Mouse (Mus musculus) cerebellum, adult 2 months (tissue): ENCODE results near the gene Slc1a2. TPM values are rescaled to one million over a fixed set of nuclear protein-coding genes. Genes with fewer than 3 reads are reported as not detected.
A peak's percentile ranks its signal among the peaks of the same experiment; 100 is the strongest.

Source experiments
- DNase-seq, 2 experiments: peaks; one replicate each; pipeline ENCODE4 v3.0.0; 2021
- H3K27ac ChIP-seq: fragments of 200-500 bp; 2 replicates; pipeline ENCODE4 v1.5.1; 2012; ENCODE audit warnings: low read length, control low read depth, inconsistent platforms; ENCODE audit not compliant: insufficient read depth
- H3K27me3 ChIP-seq: fragments of 200-500 bp; 2 replicates; pipeline ENCODE4 v1.6.1; 2012; ENCODE audit warnings: inconsistent platforms, mild to moderate bottlenecking, low read length, moderate library complexity; ENCODE audit not compliant: control insufficient read depth, insufficient read depth
- H3K4me1 ChIP-seq: fragments of 200-500 bp; 2 replicates; pipeline ENCODE4 v1.6.1; 2011; ENCODE audit warnings: low read length; ENCODE audit not compliant: control insufficient read depth, insufficient read depth
- H3K4me3 ChIP-seq: fragments of 200-500 bp; replicated peaks from 2 replicates; pipeline ENCODE3; 2011; ENCODE audit warnings: mild to moderate bottlenecking, low read depth, low read length, control low read depth; ENCODE audit not compliant: insufficient read depth
- CTCF ChIP-seq: fragments of 200-500 bp; IDR thresholded peaks from 2 replicates; pipeline ENCODE4 v1.5.1; 2011; ENCODE audit warnings: low read depth, mild to moderate bottlenecking, control low read depth, low read length, moderate library complexity, borderline replicate concordance; ENCODE audit not compliant: insufficient read depth
- POLR2A ChIP-seq: fragments of 200-500 bp; IDR thresholded peaks from 2 replicates; pipeline ENCODE4 v1.6.1; 2011; ENCODE audit warnings: low read length, control low read depth, borderline replicate concordance; ENCODE audit not compliant: insufficient read depth
- WGBS: fragments of 180-500 bp; shearing (Covaris S2); methylation state at CpG from one replicate; pipeline ENCODE4 v1.1.7; 2018; 5-methylcytosine and 5-hydroxymethylcytosine counted together
- polyA plus RNA-seq: library from polyadenylated mRNA; depleted of rRNA; stranded (reverse); fragments of >200 nt; gene quantifications from 2 replicates; pipeline ENCODE4 v1.2.3, GENCODE M21; 2012

Gene Slc1a2
- polyA plus RNA-seq, 1 experiment, result 219 TPM

DNA sequence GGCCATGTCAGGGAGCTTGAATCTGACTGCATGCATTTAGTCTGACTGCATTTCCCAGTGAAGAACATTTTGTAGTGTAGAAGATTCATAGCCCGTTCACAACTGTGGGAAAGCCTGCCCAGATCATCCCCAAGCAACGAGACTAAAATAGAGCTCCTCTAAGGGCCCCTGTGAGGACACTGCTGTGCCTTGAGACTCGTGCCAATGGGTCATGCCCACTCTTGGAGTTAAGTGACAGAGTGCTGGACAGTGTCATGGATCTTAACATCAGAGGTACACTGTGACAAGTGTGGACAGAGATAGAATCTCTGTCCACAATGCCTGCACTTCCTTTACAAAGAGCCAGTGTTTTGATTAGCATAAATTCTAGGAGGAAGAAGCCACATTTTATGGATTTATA is 109.8 kb downstream of the Slc1a2 start:
- WGBS, result 22% methylated on average over 3 of the region's 3 CpGs
- H3K27ac ChIP-seq, result no peak overlapping the region

GRCm38 (mm10) chr2:102771304-102771703 is 112.8 kb downstream of the Slc1a2 start:
- TF ChIP-seq CTCF (no peak), POLR2A (no peak)
- DNase-seq, result no peak
- peaks cover 5% of the 10 kb centered on the region; the same call in 1 of the 2 replicates for H3K4me1 ChIP-seq
- 100% methylated on average over 1 of the region's 1 CpGs for WGBS
- no peak overlapping the region for H3K27ac ChIP-seq
- no peak overlapping the region for H3K4me3 ChIP-seq
- H3K27me3 ChIP-seq, result no peaks in the 10 kb centered on the region

More for the DNA sequence above, 109.8 kb downstream of the Slc1a2 start:
- DNase-seq, result peak in 1 of 2 experiments; percentile 22
- Histone ChIP-seq H3K27me3 (no peaks in the 10 kb centered on the region), H3K4me1 (peaks cover 5% of the 10 kb centered on the region; the same call in 1 of the 2 replicates), H3K4me3 (no peak overlapping the region)
- TF ChIP-seq CTCF (no peak), POLR2A (no peak)

DNA sequence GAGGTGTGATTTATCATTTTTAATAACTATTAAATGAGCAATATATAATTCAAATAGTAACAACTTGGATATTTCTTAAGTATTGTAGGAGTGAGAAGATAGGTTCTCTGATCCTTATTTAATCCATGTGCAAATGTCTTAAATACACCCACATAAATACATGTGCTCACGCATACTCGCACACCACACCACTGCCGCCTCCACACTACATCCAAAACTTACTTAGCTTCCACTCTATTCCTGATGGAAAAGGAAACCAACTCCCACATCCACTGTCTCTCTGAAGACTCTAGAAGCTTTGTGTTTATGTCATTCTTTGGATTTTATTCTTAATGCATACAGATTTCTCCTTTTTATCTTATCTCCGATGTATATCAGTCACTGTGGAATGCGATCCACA is 113.8 kb downstream of the Slc1a2 start:
- Histone ChIP-seq H3K27me3 (no peaks in the 10 kb centered on the region), H3K4me1 (peaks cover 5% of the 10 kb centered on the region; the same call in 1 of the 2 replicates), H3K27ac (no peak overlapping the region), H3K4me3 (no peak overlapping the region)
- DNase-seq, result no peak
- 97% methylated on average over 5 of the region's 5 CpGs for WGBS
- no peak for TF ChIP-seq CTCF
- no peak for TF ChIP-seq POLR2A

- no peaks in the 10 kb centered on the region for H3K27me3 ChIP-seq
- no peaks in the 10 kb centered on the region; the same call in 1 of the 2 replicates for H3K4me1 ChIP-seq
- H3K4me3 ChIP-seq, result no peak overlapping the region
- 69% methylated on average over 4 of the region's 4 CpGs for WGBS
- TF ChIP-seq POLR2A, result no peak
- TF ChIP-seq CTCF, result no peak
- no peak for DNase-seq
- no peak overlapping the region for H3K27ac ChIP-seq
Observed at GRCm38 (mm10) chr2:102774700-102775099, 116.2 kb downstream of the Slc1a2 start.

DNA sequence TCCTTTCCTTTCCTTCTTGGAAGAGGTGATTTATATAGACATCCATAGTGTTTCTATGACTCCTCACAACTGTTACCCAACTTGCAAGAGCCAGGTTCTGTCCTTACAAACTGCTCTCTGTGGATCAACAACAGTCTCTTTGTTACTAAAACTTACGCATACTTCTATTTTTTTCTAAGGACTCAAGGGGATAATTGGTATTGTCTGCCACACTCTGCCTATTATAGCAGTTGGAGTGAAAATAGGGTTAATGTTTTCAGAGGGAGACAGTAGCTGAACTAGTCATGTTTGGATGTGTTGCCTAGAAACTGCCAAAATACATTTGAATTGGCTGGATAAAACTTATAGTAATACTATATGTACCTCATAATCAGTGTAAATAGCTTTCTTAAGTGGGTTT is 117.1 kb downstream of the Slc1a2 start:
- H3K4me3 ChIP-seq, result no peak overlapping the region
- no peaks in the 10 kb centered on the region for H3K27me3 ChIP-seq
- 89% methylated on average over 1 of the region's 1 CpGs for WGBS
- H3K27ac ChIP-seq, result no peak overlapping the region
- no peak for DNase-seq
- H3K4me1 ChIP-seq, result no peaks in the 10 kb centered on the region; the same call in 1 of the 2 replicates
- TF ChIP-seq CTCF, result no peak
- TF ChIP-seq POLR2A, result no peak

GRCm38 (mm10) chr2:102778208-102778607 is 119.7 kb downstream of the Slc1a2 start:
- 49% methylated on average over 3 of the region's 3 CpGs for WGBS
- no peak for DNase-seq

DNA sequence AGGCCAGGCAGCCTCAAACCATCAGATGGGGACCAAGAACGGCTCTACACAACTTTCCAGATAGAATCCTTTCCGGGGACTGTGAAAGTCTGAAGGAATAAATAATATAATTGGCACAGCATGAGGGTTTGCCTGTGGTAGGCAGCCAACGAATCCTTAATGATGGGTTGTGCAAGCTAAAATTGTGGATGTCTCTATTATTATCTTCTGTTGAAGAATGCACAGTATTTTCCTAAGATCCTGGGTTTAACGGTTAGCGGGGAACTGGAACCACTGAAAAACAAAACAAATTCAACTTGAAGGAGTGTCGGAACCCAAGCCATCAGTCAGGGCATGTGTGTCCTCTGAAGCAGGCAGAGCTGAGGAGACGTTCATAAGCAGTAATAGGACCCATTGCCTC is 124.3 kb downstream of the Slc1a2 start:
- H3K4me1 ChIP-seq, result no peaks in the 10 kb centered on the region

More at GRCm38 (mm10) chr2:102778208-102778607, 119.7 kb downstream of the Slc1a2 start:
- Histone ChIP-seq H3K27me3 (no peaks in the 10 kb centered on the region), H3K4me3 (no peak overlapping the region), H3K27ac (no peak overlapping the region), H3K4me1 (no peaks in the 10 kb centered on the region; the same call in 1 of the 2 replicates)
- no peak for TF ChIP-seq CTCF
- TF ChIP-seq POLR2A, result no peak

GRCm38 (mm10) chr2:102785696-102786095 is 127.2 kb downstream of the Slc1a2 start:
- Histone ChIP-seq H3K4me3 (no peak overlapping the region), H3K4me1 (no peaks in the 10 kb centered on the region), H3K27me3 (no peaks in the 10 kb centered on the region), H3K27ac (no peak overlapping the region)
- DNase-seq, result no peak
- 69% methylated on average over 4 of the region's 4 CpGs for WGBS
- TF ChIP-seq CTCF, result no peak
- no peak for TF ChIP-seq POLR2A

More for the DNA sequence above, 124.3 kb downstream of the Slc1a2 start:
- TF ChIP-seq CTCF (no peak), POLR2A (no peak)
- Histone ChIP-seq H3K27ac (no peak overlapping the region), H3K27me3 (no peaks in the 10 kb centered on the region), H3K4me3 (no peak overlapping the region)
- WGBS, result 62% methylated on average over 7 of the region's 7 CpGs
- DNase-seq, result no peak

- Histone ChIP-seq H3K27me3 (no peaks in the 10 kb centered on the region), H3K4me3 (no peak overlapping the region), H3K27ac (no peak overlapping the region), H3K4me1 (no peaks in the 10 kb centered on the region)
- TF ChIP-seq POLR2A, result no peak
- DNase-seq, result no peak
- 79% methylated on average over 2 of the region's 2 CpGs for WGBS
Observed at GRCm38 (mm10) chr2:102791641-102792040, 133.2 kb downstream of the Slc1a2 start.
